Mouse (Mus musculus): ENCODE measurements around the gene Pkdcc. TPM values are rescaled to one million over a fixed set of nuclear protein-coding genes. Genes with fewer than 3 reads are reported as not detected.
A peak's percentile ranks its signal among the peaks of the same experiment; 100 is the strongest.

Pkdcc gene
- total RNA-seq, 2 experiments from 2014 or later = 46.5 to 50.4 TPM

DNA sequence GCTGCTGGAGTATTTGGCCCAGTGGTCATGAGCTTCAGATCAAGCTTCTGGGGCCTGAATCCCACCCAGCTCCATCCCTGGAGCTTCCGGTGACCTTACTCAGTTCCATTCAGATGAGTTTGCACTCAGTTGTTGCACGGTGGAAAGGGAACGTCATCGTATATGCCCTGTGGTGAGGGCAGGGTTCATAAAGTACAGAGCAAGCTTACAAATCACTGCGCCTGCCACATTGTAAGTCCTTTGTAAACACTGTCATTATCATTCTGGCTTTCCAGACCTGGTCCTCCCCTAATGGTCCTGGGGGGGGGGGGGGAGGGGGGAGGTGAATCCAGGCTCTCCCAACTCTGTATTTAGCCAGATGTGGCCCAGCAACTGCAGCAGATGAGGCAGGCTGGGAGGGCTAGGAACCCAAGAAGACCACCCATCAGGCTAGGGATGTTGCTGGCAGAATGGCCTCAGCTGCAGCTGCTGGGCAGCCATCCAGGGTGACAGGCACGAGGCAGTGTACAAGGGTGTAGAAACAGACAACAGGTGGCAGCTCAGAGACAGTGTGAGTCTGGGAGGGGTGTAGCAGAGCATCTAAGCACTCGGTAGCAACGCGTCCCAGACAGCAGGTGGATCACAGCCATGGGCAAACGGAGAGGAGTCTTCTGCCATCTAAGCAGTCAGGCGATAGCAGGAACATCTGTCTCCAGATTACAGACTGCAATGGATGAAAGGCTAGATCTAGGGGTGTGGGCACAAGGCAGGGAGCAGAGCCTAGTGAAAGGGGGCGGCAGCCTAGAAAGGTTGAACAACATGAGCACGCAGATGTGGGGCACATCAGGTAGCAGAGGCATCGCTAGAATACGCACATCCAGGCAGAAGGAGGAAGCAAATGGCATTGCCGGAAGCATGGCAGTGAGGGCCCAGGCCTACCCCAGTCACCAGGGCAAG, 23.3 kb downstream of the Pkdcc start:
- intact Hi-C loops (cut with DNase I) = no loop called here
- no peak for DNase-seq

DNA sequence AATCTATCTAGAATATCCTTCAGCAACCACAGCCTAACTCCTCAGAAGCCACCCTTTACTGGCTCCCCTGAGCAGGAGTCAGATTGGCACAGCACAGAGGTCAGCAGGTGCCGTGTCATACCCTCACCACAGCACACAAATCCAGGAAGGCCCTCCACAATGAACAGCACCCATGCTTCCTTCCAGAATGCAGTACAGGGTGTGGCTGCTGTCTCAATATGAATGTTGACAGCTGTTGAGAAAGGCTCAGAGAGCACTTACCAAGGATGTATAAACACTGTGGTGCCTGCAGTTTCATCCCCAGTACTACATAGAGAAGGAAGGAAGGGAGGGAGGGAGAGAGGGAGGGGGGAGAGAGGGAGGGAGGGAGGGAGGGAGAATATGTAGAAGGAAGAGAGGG, 29.4 kb downstream of the Pkdcc start:
- DNase-seq = no peak
- intact Hi-C loops (cut with DNase I) = no loop called here

DNA sequence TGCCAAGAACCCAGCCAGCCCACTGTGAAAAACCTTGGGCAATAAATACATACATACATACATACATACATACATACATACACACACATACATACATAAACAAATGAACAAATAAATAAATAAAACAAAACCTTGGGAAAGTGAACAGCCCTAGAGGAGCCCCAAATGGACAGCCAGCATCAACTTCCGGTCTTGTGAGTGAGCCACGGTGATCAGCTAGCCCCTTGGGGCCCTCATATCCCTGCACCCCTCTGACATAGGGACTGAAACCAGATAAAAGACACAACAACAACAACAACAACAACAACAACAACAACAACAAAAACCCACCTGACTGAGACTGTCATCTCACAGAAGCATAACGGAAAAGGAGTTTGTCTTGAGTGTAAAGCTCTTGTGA, 30.4 kb downstream of the Pkdcc start:
- DNase-seq = no peak
- intact Hi-C loops (cut with DNase I) = no loop called here

DNA sequence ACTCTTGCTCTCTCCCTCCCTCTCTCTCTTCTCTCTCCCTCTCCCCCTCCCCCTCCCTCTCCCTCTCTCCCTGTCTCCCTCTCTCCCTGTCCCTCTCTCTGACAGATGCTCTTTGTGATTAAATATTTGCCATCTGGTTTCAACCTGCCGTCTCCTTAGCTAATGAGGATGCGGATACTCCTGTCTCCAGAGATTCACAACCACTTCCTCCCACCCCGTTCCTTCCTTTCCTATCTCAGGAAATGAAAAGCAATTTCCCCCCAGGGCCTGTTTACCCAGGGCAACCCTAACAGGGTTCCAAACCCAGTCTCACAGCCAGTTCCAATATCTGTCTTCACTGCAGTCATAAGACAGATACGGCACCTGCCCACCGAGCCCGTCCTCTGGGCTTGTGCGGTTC, 31.0 kb downstream of the Pkdcc start:
- no peak for DNase-seq
- intact Hi-C loops (cut with DNase I) = loop anchor here (2.0 kb wide), 1 partner anchor 201 kb away; no protein-coding TSS in a partner anchor

DNA sequence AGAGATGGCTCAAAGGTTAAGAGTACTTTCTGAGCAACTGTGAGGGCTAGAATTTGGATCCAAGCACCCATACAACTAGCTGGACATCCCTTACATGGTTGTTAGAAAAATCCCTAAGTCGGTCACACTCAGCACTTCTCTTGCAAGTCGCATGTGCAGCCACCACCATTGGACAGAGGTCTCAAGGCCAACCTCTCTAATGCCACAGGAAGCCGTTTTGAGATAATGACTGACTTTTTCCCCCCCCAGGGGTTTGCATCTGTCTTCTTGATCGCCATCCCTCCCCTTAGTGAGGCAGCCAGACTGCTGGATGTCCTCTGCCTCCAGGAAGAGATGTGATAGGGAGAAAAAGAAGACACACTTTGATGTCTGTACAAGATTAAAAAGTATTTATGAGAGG, 32.1 kb downstream of the Pkdcc start:
- intact Hi-C loops (cut with DNase I) = loop anchor here (2.0 kb wide), 1 partner anchor 202 kb away; no protein-coding TSS in a partner anchor
- no peak for DNase-seq

DNA sequence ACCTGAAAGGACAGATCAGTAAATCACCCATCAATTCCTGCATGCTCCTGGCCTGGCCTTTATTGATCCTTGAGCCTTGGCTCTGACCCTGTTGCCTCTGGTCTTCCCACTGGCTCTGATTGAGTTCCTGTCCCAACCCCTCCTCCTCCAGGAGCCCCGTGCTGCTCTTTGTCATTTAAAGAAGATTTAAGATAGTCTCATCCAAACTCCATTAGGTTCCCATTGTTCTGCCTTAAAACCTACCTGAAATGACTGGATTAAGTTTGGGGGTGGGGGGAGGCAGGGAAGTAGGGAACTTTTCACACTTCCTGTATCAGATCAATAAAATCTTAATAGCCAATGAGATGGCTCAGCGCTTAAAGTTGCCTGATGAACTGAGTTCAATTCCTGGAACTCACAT, 33.4 kb downstream of the Pkdcc start:
- DNase-seq = no peak
- intact Hi-C loops (cut with DNase I) = no loop called here

DNA sequence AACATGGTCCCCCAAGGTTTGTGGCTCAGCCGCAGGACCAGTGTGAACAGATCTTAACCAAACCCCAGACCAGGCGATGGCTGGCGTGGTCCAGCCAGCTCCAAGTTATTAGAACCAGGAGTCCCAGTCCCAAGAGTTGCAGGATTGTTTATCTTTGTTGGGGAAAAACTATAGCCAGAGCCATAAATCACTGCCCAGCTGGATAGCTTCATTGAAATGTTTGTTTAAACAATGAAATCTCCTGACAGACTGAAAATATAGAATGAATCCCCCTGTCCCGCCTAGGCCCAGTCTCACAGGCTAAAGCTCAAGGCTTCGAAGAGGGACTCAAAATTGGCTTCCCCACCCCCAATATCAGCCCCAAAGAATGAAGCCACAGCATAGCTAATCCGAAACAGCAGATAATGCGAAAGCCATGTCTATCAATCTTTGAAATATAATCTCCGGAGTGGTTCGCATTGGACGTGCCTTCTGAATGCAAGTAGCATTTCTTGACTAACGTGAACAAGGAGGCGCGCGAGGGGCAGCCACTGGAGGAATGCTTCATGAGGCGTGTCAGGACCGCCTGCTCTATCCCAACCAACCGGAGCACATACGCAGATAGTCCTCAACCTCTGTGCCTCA, 35.9 kb downstream of the Pkdcc start:
- DNase-seq = no peak
- intact Hi-C loops (cut with DNase I) = loop anchor here (5.0 kb wide), 1 partner anchor 224 kb away; no protein-coding TSS in a partner anchor

DNA sequence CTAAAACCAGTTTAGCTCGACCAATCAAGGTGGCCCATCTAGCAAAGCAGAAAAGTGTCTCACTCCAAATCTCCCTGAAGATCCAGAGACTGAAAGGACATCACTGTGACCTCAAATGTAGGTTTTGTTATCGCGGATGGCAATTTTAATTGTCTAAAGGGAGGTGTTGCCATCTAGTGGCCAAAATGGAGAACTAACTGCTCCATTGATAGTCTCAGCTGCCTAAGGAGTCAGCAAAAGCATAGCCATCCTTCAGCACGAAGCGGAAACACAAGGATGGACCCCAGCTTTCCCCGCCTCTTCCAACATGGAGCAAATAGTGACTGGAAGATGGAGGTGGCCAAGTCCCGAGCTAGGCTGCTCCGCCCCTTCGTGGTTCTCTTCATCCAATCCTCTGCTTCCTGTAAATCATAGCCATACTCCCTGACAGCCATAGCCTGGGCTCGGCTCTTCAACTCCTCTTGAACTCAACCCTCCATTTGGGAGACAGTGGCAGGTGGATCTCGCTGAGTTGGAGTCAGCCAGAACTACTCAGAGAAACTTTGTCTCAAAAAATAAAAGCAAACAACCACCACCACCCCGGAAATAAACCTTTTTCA, 38.1 kb downstream of the Pkdcc start:
- peak; percentile 63 to 73 for DNase-seq
- intact Hi-C loops (cut with DNase I) = loop anchor here (5.0 kb wide), 1 partner anchor 226 kb away; no protein-coding TSS in a partner anchor

DNA sequence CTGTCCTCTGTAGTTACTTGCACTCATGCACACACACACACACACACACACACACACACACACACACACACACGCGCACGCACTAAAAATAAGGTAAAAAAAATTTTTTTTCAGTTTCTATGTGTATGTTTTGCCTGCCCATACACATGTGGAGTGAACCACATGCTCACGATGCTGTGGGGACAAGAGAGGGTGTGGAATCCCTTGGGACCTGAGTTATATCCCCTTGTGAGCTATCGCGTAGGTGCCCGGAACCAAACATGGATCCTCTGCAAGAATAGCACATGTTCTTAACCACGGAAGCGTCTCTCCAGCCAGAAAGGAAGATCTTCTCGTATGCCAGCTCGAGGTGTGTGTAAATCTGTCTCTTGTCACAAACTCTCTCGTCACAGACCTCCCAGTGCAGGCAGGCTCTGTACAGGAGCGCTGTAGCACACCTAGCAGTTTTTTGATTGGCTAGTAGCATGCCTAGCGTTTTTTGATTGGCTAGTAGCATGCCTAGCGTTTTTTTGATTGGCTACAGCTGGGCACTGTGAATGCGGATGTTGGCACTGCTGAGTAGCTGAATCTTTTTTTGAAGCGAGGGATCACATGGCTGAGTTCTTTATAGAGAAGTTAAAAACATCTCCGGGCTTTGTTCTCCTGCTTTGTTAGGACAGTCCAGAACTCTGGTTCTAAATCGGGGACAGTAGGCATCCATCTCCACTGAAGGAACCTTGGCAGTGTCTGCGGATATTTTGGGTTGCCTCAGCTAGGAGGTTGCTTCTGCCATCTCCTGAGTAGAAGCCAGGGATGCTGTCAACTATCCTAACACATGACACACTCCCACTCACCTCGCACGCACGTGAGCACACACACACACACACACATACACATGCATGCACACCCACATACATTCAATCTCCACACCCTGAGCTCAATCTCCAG, 52.4 kb downstream of the Pkdcc start:
- peak; percentile 83 to 86 for DNase-seq
- intact Hi-C loops (cut with DNase I) = no loop called here

DNA sequence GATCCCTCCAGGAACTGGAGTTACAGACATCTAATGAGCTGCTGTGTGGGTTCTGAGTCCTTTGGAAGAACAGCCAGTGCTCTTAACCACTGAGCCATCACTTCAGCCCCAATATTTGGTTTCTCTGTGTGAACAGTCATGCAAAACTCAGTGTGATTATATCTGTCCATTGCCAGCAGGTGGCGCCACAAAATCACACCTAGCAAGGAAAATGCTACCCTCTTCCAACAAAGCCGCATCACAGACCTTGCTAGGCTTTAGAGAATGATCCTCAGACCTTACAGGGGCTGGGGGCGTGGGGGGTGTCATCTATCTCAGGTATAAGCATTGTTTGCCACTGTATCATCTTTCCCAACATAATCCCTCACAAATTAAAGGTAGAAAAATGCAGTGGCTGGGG, 56.4 kb downstream of the Pkdcc start:
- peak; percentile 84 to 94 for DNase-seq
- intact Hi-C loops (cut with DNase I) = loop anchor here (1.0 to 10.0 kb wide), 6 partner anchors 166 to 579 kb away; partner anchors contain the start of gene Kcng3

DNA sequence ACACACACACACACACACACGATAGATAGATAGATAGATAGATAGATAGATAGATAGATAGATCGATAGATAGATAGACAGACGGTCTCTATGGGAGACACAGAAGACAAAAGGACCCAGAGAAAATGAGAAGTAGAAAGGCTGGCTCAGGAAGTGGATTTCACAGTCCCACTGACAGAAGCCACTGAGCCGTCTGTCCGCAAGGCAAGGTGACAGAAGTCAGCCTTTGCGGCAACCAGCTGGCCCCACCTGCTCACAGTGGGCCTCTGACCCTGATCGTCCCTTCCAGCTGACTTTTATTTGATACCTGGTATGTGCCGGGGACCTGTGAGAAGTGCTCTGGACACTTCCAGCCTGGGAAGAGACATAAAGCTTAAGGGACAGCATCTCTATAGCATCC, 57.5 kb downstream of the Pkdcc start:
- intact Hi-C loops (cut with DNase I) = loop anchor here (5.0 to 10.0 kb wide), 5 partner anchors 165 to 535 kb away; partner anchors contain the start of gene Kcng3
- DNase-seq = no peak

DNA sequence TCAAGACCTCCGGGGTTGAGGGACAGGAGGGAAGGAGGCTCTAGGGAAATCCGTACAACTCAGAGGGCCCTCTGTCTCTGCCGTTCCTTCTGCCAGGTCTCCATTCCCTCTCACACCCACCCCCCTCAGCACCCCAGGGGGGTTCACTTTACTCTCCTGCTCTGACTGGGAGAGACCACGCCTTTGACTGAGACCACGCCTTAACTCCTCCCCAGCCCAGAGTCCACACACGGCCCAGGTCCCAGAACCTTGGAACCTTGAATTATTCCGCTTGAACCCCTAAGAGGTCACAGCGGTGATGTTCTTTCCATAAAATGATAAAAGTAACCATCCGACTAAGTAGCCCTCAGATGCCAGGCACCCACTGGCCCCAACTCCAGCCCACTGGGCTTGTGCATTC, 58.5 kb downstream of the Pkdcc start:
- no peak for DNase-seq
- intact Hi-C loops (cut with DNase I) = loop anchor here (5.0 to 10.0 kb wide), 5 partner anchors 164 to 534 kb away; partner anchors contain the start of gene Kcng3

DNA sequence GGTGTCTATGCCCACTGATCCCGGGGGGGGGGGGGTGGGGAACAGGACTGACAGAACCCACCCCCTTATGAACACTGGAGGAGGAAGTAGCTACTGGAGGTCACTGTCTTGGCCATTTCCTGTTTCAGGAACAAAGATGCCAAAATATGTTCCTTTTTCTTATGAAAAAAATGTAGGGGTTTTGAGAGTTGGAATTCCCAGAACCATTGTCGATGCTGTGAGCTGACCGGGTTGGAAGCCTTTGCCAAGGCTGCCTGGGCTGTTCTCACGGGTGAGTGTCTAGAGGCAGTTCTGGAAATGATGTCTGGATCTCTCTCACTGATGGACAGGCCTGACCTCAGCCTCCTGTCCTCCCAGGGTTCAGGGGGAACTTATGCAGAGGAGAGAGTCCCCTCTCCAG, 59.0 kb downstream of the Pkdcc start:
- DNase-seq = peak; percentile 28 to 33
- intact Hi-C loops (cut with DNase I) = loop anchor here (5.0 to 10.0 kb wide), 5 partner anchors 163 to 533 kb away; partner anchors contain the start of gene Kcng3

Other genes starting within 250 kb of the Pkdcc start
- gene Eml4, start 135.6 kb downstream of the Pkdcc start, total RNA-seq (2021) = 10 to 100 TPM; 10.5 to 12.9 TPM

Measured in heart, postnatal 10 days (tissue).